Mouse (Mus musculus) testis, adult 2 months (tissue): ENCODE measurements around the gene Sclt1.

ENCODE experiments used
- CTCF ChIP-seq: fragments of 200-500 bp; IDR thresholded peaks from 2 replicates; pipeline ENCODE4 v1.5.1; 2012; ENCODE audit warnings: low read depth, mild to moderate bottlenecking, inconsistent platforms, low read length, moderate library complexity; ENCODE audit not compliant: control insufficient read depth, insufficient read depth, insufficient replicate concordance
- POLR2A ChIP-seq: fragments of 200-500 bp; IDR thresholded peaks from 2 replicates; pipeline ENCODE4 v1.6.1; 2012; ENCODE audit warnings: low read depth, mild to moderate bottlenecking, inconsistent platforms, low read length, moderate library complexity; ENCODE audit not compliant: control insufficient read depth

GRCm38 (mm10) chr3:41614230-41614985 is 127.9 kb downstream of the Sclt1 start:
- no peak for TF ChIP-seq POLR2A
- no peak for TF ChIP-seq CTCF
